19 mouse cellular contexts compared by ENCODE assay signal in genomic region chr3:89770425-89771002, GRCm38 (mm10). TPM values are rescaled to one million over a fixed set of nuclear protein-coding genes. Genes with fewer than 3 reads are reported as not detected.
DNase-seq lines count a peak whose midpoint lies in the region; ATAC-seq and TF ChIP-seq lines count a peak whose summit lies in the region.
"Had no signal": no experiment of that assay in that cellular context is flagged by ENCODE, and none has a peak within 500 bp of the region (broad histone marks: within the 10 kb centered on the region; RNA-seq: fewer than 3 reads in every experiment).

No protein-coding gene starts in this region.

- no peaks in the 10 kb centered on the region for H3K36me3 ChIP-seq in liver, adult 2 months (ENCODE audit: control insufficient read depth, insufficient read depth, low read length)
- peaks cover 1% of the 10 kb centered on the region; the same call in 1 of the 2 replicates for H3K36me3 ChIP-seq in liver, embryonic 12.5 days
- no peaks in the 10 kb centered on the region for H3K36me3 ChIP-seq in midbrain, embryonic 16.5 days (ENCODE audit: control insufficient read depth, insufficient read depth, low read length)
- no peaks in the 10 kb centered on the region for H3K36me3 ChIP-seq in midbrain, embryonic 11.5 days (ENCODE audit: control insufficient read depth, insufficient read depth, low read length)

- 34% methylated on average over 2 of the region's 2 CpGs for WGBS in liver, adult 2 months
- WGBS in liver, embryonic 12.5 days (ENCODE audit: insufficient replicate concordance): 22% methylated on average over 2 of the region's 2 CpGs
- 50% methylated on average over 2 of the region's 2 CpGs for WGBS in midbrain, embryonic 16.5 days
- WGBS in midbrain, embryonic 11.5 days: 57% methylated on average over 2 of the region's 2 CpGs

- no peak overlapping the region for H3K9ac ChIP-seq in liver, adult 2 months (ENCODE audit: low read depth, low read length)
- H3K9ac ChIP-seq in liver, embryonic 12.5 days: no peak overlapping the region
- 0 out of 2 replicates have a peak overlapping the region, but pooled peaks have one; percentile 14 for H3K9ac ChIP-seq in midbrain, embryonic 16.5 days (ENCODE audit: low read depth, low read length)
- no peak overlapping the region for H3K9ac ChIP-seq in midbrain, embryonic 11.5 days (ENCODE audit: low read length)
- H3K9ac ChIP-seq: forebrain, postnatal 0 days; heart, embryonic 12.5 days had no signal

- ATAC-seq in liver, embryonic 12.5 days: no peak
- no peak for ATAC-seq in midbrain, embryonic 16.5 days
- ATAC-seq in midbrain, embryonic 11.5 days (ENCODE audit: low FRiP score): no peak
- ATAC-seq in megakaryocyte, adult 5-6 weeks (ENCODE audit: poor library complexity, severe bottlenecking): no peak
- ATAC-seq: forebrain, embryonic 13.5 days; forebrain, postnatal 0 days; hindbrain, embryonic 16.5 days had no signal

- peak; percentile 55 for DNase-seq in liver, adult 2 months (ENCODE audit: extremely low read depth, low read depth, low spot score)
- DNase-seq in midbrain, embryonic 11.5 days (ENCODE audit: low spot score, missing footprints): no peak
- peak; percentile 35 for DNase-seq in MN1 (ENCODE audit: low spot score)
- DNase-seq: adrenal gland, adult 8-10 months; cerebellum, adult 11-12 months; cerebellum, adult 9-11 months; cerebellum, postnatal 36 days; forebrain, postnatal 0 days; gastrocnemius, adult 2 months; gastrocnemius, postnatal 25 days; heart, postnatal 36 days had no signal

- no peak overlapping the region for H3K4me2 ChIP-seq in liver, embryonic 12.5 days
- H3K4me2 ChIP-seq in midbrain, embryonic 16.5 days (ENCODE audit: low read length): no peak overlapping the region
- no peak overlapping the region for H3K4me2 ChIP-seq in midbrain, embryonic 11.5 days
- H3K4me2 ChIP-seq: heart, embryonic 12.5 days had no signal

- H3K4me1 ChIP-seq in liver, adult 2 months (ENCODE audit: control insufficient read depth, insufficient read depth, low read length): peaks cover 7% of the 10 kb centered on the region
- H3K4me1 ChIP-seq in liver, embryonic 12.5 days: peaks cover 46% of the 10 kb centered on the region
- H3K4me1 ChIP-seq in midbrain, embryonic 16.5 days (ENCODE audit: control insufficient read depth, insufficient read depth, low read length): peaks cover 32% of the 10 kb centered on the region
- peaks cover 19% of the 10 kb centered on the region for H3K4me1 ChIP-seq in midbrain, embryonic 11.5 days (ENCODE audit: control insufficient read depth, insufficient read depth, low read length)

- TF ChIP-seq POLR2A in liver, adult 2 months (IDR thresholded peaks at IDR 0.05; ENCODE audit: extremely low read depth, insufficient read depth, low read length): no peak

- no peak for TF ChIP-seq CTCF in liver, adult 2 months (IDR thresholded peaks at IDR 0.05; ENCODE audit: low read depth, low read length)

- no peak overlapping the region for H3K27ac ChIP-seq in liver, adult 2 months (replicated peaks; ENCODE audit: insufficient read depth, low read depth, low read length)
- H3K27ac ChIP-seq in liver, embryonic 12.5 days: no peak overlapping the region
- H3K27ac ChIP-seq in midbrain, embryonic 16.5 days (ENCODE audit: low read length): no peak overlapping the region
- no peak overlapping the region for H3K27ac ChIP-seq in midbrain, embryonic 11.5 days (ENCODE audit: low read depth, low read length)
- H3K27ac ChIP-seq: embryonic facial prominence, embryonic 10.5 days; forebrain, embryonic 13.5 days; gastrocnemius, adult 2 months had no signal

- no peak overlapping the region for H3K4me3 ChIP-seq in liver, adult 2 months (ENCODE audit: insufficient read depth, low read depth, low read length)
- H3K4me3 ChIP-seq in liver, embryonic 12.5 days: no peak overlapping the region
- no peak overlapping the region for H3K4me3 ChIP-seq in midbrain, embryonic 16.5 days (ENCODE audit: low read depth, low read length)
- no peak overlapping the region for H3K4me3 ChIP-seq in midbrain, embryonic 11.5 days (ENCODE audit: low read depth, low read length)
- H3K4me3 ChIP-seq: embryonic facial prominence, embryonic 10.5 days; forebrain, embryonic 13.5 days; gastrocnemius, adult 2 months; heart, embryonic 12.5 days had no signal

- peaks cover 6% of the 10 kb centered on the region; the same call in 1 of the 2 replicates for H3K79me2 ChIP-seq in liver, adult 2 months (ENCODE audit: control insufficient read depth, insufficient read depth, low read length)

- no peaks in the 10 kb centered on the region for H3K9me3 ChIP-seq in liver, embryonic 12.5 days (replicated peaks)
- H3K9me3 ChIP-seq in midbrain, embryonic 16.5 days (replicated peaks; ENCODE audit: control insufficient read depth, low read length, poor library complexity, severe bottlenecking): no peaks in the 10 kb centered on the region
- no peaks in the 10 kb centered on the region for H3K9me3 ChIP-seq in midbrain, embryonic 11.5 days (ENCODE audit: control insufficient read depth, low read length)
- H3K9me3 ChIP-seq: embryonic facial prominence, embryonic 10.5 days; forebrain, embryonic 13.5 days; G1E; heart, embryonic 12.5 days had no signal

- H3K27me3 ChIP-seq in liver, adult 2 months (ENCODE audit: control insufficient read depth, insufficient read depth, low read length): no peaks in the 10 kb centered on the region
- peaks cover 5% of the 10 kb centered on the region; the same call in 1 of the 2 replicates for H3K27me3 ChIP-seq in liver, embryonic 12.5 days (replicated peaks)
- H3K27me3 ChIP-seq in midbrain, embryonic 16.5 days (ENCODE audit: control insufficient read depth, insufficient read depth, low read depth, low read length): no peaks in the 10 kb centered on the region
- no peaks in the 10 kb centered on the region for H3K27me3 ChIP-seq in midbrain, embryonic 11.5 days (ENCODE audit: control insufficient read depth, insufficient read depth, low read length)
- H3K27me3 ChIP-seq: forebrain, embryonic 13.5 days had no signal

RNA-seq across cellular contexts. Expression of gene Ube2q1, which starts 2.9 kb away (rescaled TPM):
- 12.5 and 16.6 TPM in 2 replicates for total RNA-seq in liver, adult 2 months (2014; rRNA removed)
- 9.1 and 10.0 TPM in 2 replicates for polyA plus RNA-seq in liver, adult 2 months (2012; rRNA removed)
- polyA plus RNA-seq in liver, embryonic 12.5 days (2016; fragmentation: Nextera tagmentation; extraction: Ambion mirVana): 8.4 and 9.7 TPM in 2 replicates
- polyA plus RNA-seq in midbrain, embryonic 16.5 days (2015; fragmentation: Nextera tagmentation; extraction: Ambion mirVana): 10.7 and 10.9 TPM in 2 replicates
- 20.4 and 22.7 TPM in 2 replicates for polyA plus RNA-seq in midbrain, embryonic 11.5 days (2014; fragmentation: Nextera tagmentation; extraction: Ambion mirVana)
- total RNA-seq in megakaryocyte, adult 5-6 weeks (2015): 113 and 119 TPM in 2 replicates
- 133 and 138 TPM in 2 replicates for total RNA-seq in megakaryocyte, adult 5-6 weeks (2017)

RNA-seq across cellular contexts. Expression of gene Chrnb2, which starts 6.1 kb away (rescaled TPM):
- total RNA-seq in liver, adult 2 months (2014; rRNA removed): 0.28 and 0.54 TPM in 2 replicates
- 0.42 and 0.68 TPM in 2 replicates for polyA plus RNA-seq in liver, adult 2 months (2012; rRNA removed)
- polyA plus RNA-seq in liver, embryonic 12.5 days (2016; fragmentation: Nextera tagmentation; extraction: Ambion mirVana): 0.26 and 0.31 TPM in 2 replicates
- polyA plus RNA-seq in midbrain, embryonic 16.5 days (2015; fragmentation: Nextera tagmentation; extraction: Ambion mirVana): 31.5 and 33.6 TPM in 2 replicates
- polyA plus RNA-seq in midbrain, embryonic 11.5 days (2014; fragmentation: Nextera tagmentation; extraction: Ambion mirVana): 13.5 and 13.6 TPM in 2 replicates
- total RNA-seq in megakaryocyte, adult 5-6 weeks (2015): 0.21 and 0.91 TPM in 2 replicates
- total RNA-seq in megakaryocyte, adult 5-6 weeks (2017): 0.49 and 0.51 TPM in 2 replicates

RNA-seq across cellular contexts. Expression of gene Adar, which starts 55.7 kb away (rescaled TPM):
- total RNA-seq in liver, adult 2 months (2014; rRNA removed): 10.3 and 12.6 TPM in 2 replicates
- polyA plus RNA-seq in liver, adult 2 months (2012; rRNA removed): 9.4 and 14.4 TPM in 2 replicates
- 9.9 and 10.4 TPM in 2 replicates for polyA plus RNA-seq in liver, embryonic 12.5 days (2016; fragmentation: Nextera tagmentation; extraction: Ambion mirVana)
- 35.0 and 35.7 TPM in 2 replicates for polyA plus RNA-seq in midbrain, embryonic 16.5 days (2015; fragmentation: Nextera tagmentation; extraction: Ambion mirVana)
- 15.5 and 16.6 TPM in 2 replicates for polyA plus RNA-seq in midbrain, embryonic 11.5 days (2014; fragmentation: Nextera tagmentation; extraction: Ambion mirVana)
- total RNA-seq in megakaryocyte, adult 5-6 weeks (2015): 34.9 and 36.0 TPM in 2 replicates
- total RNA-seq in megakaryocyte, adult 5-6 weeks (2017): 38.5 and 42.2 TPM in 2 replicates
